Comparison of ENCODE assay signal across 8 mouse cellular contexts in the genomic region with DNA sequence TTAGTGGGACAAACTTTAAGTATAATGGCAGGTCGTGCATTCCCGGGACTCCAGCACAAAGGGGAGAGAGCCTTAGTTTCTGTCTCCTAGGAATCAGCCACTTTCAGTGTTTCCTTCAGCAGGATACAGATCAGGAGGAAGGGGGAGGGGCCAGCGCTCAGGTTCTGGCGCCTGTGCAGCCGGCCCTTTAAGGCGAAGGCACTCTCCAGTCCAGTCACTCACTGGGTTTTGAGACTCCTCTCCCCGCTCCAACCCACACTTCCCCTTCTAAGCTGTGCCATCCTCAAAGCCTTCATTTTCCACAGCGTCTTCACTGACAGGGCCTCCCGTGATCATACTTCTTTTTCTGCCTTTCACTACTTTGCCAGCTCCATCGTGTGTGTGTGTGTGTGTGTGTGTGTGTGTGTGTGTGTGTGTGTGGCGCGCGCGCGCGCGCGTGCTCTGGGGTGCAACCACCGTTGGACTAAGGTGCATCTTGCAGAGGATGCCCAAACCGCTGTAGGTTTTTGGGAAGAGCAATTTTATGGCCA. TPM values are rescaled to one million over a fixed set of nuclear protein-coding genes. Genes with fewer than 3 reads are reported as not detected.
DNase-seq lines count a peak whose midpoint lies in the region; ATAC-seq lines count a peak whose summit lies in the region.

No protein-coding gene starts in this region.

- peak; percentile 51; the same call in 1 of the 2 replicates for ATAC-seq in heart, embryonic 12.5 days (ENCODE audit: insufficient number of reproducible peaks, low FRiP score)
- peak; percentile 67 for ATAC-seq in kidney, embryonic 16.5 days (ENCODE audit: low FRiP score, low TSS enrichment)
- ATAC-seq in stomach, embryonic 15.5 days (ENCODE audit: insufficient read depth, low FRiP score, low read depth): peak; percentile 53; the same call in 1 of the 2 replicates

- no peak overlapping the region for H3K27ac ChIP-seq in brown adipose tissue, adult 24 weeks (replicated peaks; ENCODE audit: low read depth, low read length)
- H3K27ac ChIP-seq in heart, embryonic 12.5 days (ENCODE audit: poor library complexity, severe bottlenecking): no peak overlapping the region
- no peak overlapping the region for H3K27ac ChIP-seq in kidney, embryonic 16.5 days (ENCODE audit: low read length)
- H3K27ac ChIP-seq in stomach, embryonic 15.5 days: no peak overlapping the region

- H3K4me1 ChIP-seq in brown adipose tissue, adult 24 weeks (ENCODE audit: control insufficient read depth, insufficient read depth, insufficient read length, low read length): no peaks in the 10 kb centered on the region
- peaks cover 20% of the 10 kb centered on the region; the same call in 1 of the 2 replicates for H3K4me1 ChIP-seq in heart, embryonic 12.5 days (replicated peaks)
- H3K4me1 ChIP-seq in kidney, embryonic 16.5 days (ENCODE audit: insufficient read depth, low read length): 0 out of 2 replicates have a peak, but pooled peaks cover 4% of the 10 kb centered on the region
- no peaks in the 10 kb centered on the region for H3K4me1 ChIP-seq in stomach, embryonic 15.5 days

- peak overlapping the region; percentile 76 for H3K4me2 ChIP-seq in heart, embryonic 12.5 days
- peak overlapping the region; percentile 58 for H3K4me2 ChIP-seq in kidney, embryonic 16.5 days (replicated peaks; ENCODE audit: low read depth, low read length)
- H3K4me2 ChIP-seq in stomach, embryonic 15.5 days: peak overlapping the region; percentile 62

- under 1% methylated on average over 17 of the region's 20 CpGs for WGBS in heart, embryonic 12.5 days
- 3% methylated on average over 20 of the region's 20 CpGs for WGBS in kidney, embryonic 16.5 days
- WGBS in stomach, embryonic 15.5 days: 4% methylated on average over 20 of the region's 20 CpGs

- H3K4me3 ChIP-seq in brown adipose tissue, adult 24 weeks (ENCODE audit: insufficient read depth, low read depth, low read length): peak overlapping the region; percentile 35; the same call in 1 of the 2 replicates
- H3K4me3 ChIP-seq in heart, embryonic 12.5 days: peak overlapping the region; percentile 44
- H3K4me3 ChIP-seq in kidney, embryonic 16.5 days (ENCODE audit: low read length): peak overlapping the region; percentile 32
- peak overlapping the region; percentile 34 for H3K4me3 ChIP-seq in stomach, embryonic 15.5 days (replicated peaks)

- peaks cover 24% of the 10 kb centered on the region for H3K27me3 ChIP-seq in heart, embryonic 12.5 days (replicated peaks)
- H3K27me3 ChIP-seq in kidney, embryonic 16.5 days (ENCODE audit: insufficient read depth, low read length): 0 out of 2 replicates have a peak, but pooled peaks cover 3% of the 10 kb centered on the region
- H3K27me3 ChIP-seq in stomach, embryonic 15.5 days (replicated peaks): peaks cover 11% of the 10 kb centered on the region; the same call in 1 of the 2 replicates

- H3K9ac ChIP-seq in heart, embryonic 12.5 days: peak overlapping the region; percentile 46
- 0 out of 2 replicates have a peak overlapping the region, but pooled peaks have one; percentile 1 for H3K9ac ChIP-seq in kidney, embryonic 16.5 days (replicated peaks; ENCODE audit: low read length)
- no peak overlapping the region for H3K9ac ChIP-seq in stomach, embryonic 15.5 days

- H3K36me3 ChIP-seq in heart, embryonic 12.5 days: no peaks in the 10 kb centered on the region
- H3K36me3 ChIP-seq in kidney, embryonic 16.5 days (ENCODE audit: insufficient read depth, low read length): no peaks in the 10 kb centered on the region
- no peaks in the 10 kb centered on the region for H3K36me3 ChIP-seq in stomach, embryonic 15.5 days

- DNase-seq in cerebellum, postnatal 10 days: peak; percentile 44 to 54
- DNase-seq in cerebellum, adult 11-12 months: no peak
- peak; percentile 58 for DNase-seq in lung, postnatal 14 days
- DNase-seq in thymus, adult 18-20 months: no peak

- 0 out of 2 replicates have a peak, but pooled peaks cover 4% of the 10 kb centered on the region for H3K9me3 ChIP-seq in heart, embryonic 12.5 days (replicated peaks)
- no peaks in the 10 kb centered on the region for H3K9me3 ChIP-seq in kidney, embryonic 16.5 days (ENCODE audit: low read length)
- no peaks in the 10 kb centered on the region for H3K9me3 ChIP-seq in stomach, embryonic 15.5 days

RNA-seq across cellular contexts. Expression of a gene that starts 32.9 kb away (rescaled TPM):
- 18.6 and 70.7 TPM in 2 replicates for polyA plus RNA-seq in brown adipose tissue, adult 24 weeks (2012; ENCODE audit: insufficient read depth, insufficient read length, missing spikeins)
- polyA plus RNA-seq in heart, embryonic 12.5 days (2016; fragmentation: Nextera tagmentation; extraction: Ambion mirVana): 31.9 and 36.0 TPM in 2 replicates
- polyA plus RNA-seq in kidney, embryonic 16.5 days (2015; fragmentation: Nextera tagmentation; extraction: Ambion mirVana): 36.4 and 39.0 TPM in 2 replicates
- 35.1 and 36.3 TPM in 2 replicates for polyA plus RNA-seq in stomach, embryonic 15.5 days (2015; fragmentation: Nextera tagmentation; extraction: Ambion mirVana)

Comparison
In these comparisons a context has a peak if more than half of its experiments do, and no peak if none do; other contexts are left out.
1. DNase-seq: peak in cerebellum, postnatal 10 days (2 of 2) and lung, postnatal 14 days (single experiment); none in cerebellum, adult 11-12 months (single experiment) and thymus, adult 18-20 months (0 of 2).
2. Peak in every context shown above with its lines, with median percentiles within 50 percentile points of each other: H3K4me3 ChIP-seq, ATAC-seq and H3K4me2 ChIP-seq.